Mouse (Mus musculus): ENCODE data around the gene Smarca2.
"Not testable (repeated sequence)": the region's sequence is repeated elsewhere in the genome, so short reads cannot be mapped to it uniquely, and the experiment has no call there.

Gene Smarca2

DNA sequence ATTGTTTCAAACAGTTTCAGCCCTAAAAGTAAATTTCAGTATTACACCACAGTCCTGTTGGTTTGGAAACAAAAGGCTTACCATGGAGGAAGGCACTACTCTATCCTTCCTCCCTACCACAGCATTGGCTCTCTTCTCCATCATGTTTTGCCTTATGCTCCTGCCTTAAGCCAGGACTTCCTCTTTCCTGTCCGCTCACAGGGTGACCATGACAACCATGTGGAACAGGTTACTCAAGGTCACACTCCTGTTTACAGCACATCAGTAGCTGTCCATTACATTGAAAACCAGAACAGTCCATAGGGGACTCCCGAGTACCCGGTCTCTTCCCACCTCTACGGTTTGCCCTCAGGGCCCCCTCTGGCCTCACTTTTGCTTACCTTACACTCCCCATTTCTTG is 92.3 kb downstream of the Smarca2 start:
- no peak for DNase-seq (ENCODE audit: low read depth)

DNA sequence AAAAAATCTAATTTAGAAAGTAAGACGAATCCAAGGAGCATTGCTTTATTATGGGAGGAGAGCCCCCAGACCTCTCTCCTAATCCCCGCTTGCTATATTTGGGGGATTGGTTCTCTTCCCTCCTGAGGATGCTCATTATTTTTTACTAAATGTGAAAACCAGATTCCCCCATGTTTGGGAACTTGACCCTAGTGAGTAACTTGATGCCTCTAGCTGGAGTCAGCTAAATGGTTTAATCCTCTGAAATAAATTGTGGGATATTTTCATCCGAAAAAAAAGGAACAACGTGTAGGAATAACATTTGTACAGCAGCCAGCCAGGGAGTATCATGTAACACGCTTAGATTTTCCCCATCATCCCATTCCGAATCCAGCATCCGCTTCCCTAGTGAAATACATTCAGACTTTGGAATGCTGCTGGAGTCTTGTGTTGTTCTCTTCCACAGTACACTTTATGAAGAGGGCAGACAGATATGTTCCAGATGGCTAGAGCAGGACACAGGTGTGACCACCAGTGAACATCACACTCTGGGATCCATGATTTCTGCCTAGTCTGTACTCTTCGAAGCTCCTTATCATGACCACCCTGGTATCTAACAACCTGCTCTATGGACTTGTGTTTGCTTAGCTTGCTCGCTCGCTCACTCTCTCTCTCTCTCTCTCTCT is 99.8 kb downstream of the Smarca2 start:
- no peak for DNase-seq (ENCODE audit: low read depth)

DNA sequence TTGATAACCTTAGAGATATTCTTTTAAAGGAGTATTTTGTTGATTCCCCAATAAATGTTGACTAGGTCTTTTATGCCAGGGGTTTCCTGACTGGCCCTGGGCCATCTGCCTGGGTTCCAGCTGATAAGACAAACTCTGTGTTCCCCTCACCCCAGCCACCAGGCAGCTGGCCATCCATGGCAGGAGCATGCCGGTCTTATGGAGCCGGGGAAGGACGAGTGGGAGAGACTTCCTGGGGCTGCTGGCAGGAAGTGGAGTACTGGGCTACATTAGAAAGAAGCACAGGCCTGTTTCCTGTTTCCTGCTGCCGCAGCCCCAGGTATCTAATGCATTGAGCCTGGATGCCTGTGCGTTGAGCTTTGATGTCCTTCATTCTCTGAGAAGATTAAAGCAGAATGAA is 102.1 kb downstream of the Smarca2 start:
- DNase-seq (ENCODE audit: low read depth): no peak

DNA sequence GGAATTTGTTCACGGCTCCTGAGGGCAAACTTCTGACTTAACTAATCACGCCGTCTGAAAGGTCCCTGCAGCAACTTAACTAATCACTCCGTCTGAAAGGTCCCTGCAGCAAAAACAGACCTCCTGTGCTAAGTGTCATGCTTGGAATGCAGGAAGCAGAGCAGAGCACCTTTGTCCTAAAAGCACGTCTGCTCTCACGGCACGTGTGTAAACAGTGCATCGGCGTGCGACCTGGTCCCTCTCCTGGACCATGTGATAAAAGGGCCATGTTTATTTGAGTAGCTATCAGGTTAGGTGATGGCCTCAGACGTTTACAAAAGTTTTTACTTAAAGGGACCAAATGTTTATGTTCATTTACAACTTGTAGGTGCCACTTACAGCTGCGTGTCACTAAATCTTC is 104.2 kb downstream of the Smarca2 start:
- no peak for DNase-seq (ENCODE audit: low read depth)

DNA sequence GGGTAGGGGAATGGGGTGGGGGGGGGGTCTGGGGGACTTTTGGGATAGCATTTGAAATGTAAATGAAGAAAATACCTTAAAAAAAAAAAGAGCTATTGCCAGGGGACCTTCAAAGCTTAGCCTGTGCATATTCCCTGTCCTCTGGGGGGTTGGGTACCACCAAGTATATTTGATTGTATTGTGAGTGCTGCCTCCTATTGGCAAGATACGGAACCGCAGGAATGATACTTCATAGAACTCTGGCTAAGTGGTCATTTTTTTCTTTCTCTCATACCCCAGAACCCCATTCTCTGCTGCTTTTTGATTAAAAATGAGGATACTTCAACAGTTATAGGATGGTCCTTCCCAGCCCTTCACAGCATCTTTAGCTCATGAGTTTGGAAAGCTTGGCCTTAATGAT is 106.4 kb downstream of the Smarca2 start:
- no peak for DNase-seq (ENCODE audit: low read depth)

DNA sequence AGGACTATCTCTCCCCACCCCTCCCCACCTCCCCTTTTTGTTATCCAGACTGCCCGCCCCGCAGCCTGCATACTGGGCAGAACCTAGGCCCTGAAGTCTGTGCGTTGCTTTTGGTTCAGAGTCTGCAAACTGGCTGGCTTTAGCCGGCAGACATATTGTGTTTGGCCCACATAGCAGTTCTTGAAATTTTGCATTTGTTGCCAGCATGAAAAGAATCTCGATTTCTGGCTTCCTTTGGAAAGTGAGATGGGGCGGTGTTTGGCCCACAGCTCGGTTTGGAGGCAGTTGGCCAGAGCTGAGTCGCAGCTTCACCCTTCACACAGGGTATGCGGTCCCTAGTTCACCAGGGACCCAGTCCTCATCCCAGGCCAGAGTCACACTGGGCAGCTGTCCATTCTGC is 111.4 kb downstream of the Smarca2 start:
- DNase-seq (ENCODE audit: low read depth): peak; percentile 49

DNA sequence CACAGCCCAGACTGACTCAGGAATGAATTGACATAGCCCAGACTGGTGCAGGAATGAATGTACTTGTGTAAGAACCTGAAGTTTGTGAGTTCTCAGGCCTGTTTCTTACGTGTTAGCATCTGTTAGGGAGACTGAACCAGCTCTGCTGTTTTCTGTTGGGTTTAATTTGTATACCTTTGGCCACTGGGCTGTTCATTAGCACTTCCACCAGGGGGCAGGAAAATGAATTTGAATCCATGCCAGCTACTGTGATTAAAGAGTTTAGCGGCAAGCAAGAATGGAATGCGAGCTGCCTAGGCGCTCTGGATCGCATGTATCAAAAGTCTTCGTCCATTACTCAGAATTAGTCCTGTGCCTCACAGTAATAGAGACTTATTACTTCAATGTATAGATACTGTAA is 113.4 kb downstream of the Smarca2 start:
- DNase-seq (ENCODE audit: low read depth): peak; percentile 14

DNA sequence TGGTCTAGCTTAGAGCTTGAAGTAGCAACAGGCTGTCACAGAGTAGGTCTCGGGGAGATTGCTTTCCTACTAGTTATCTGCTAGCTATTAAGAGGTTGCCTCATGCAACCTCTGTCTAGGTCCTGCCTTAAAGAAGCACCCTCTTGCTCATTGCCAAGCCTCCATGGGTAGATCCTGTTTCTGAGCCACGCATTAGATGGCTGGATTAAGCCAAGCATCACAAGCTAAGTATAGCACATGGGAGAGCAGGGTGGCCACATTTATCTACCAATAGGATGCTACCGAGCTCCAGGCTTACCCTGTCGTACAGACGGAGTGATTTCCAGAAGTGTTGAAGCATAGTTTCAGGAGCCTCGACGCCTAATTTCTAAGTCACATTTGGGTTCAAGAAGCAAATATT is 114.3 kb downstream of the Smarca2 start:
- no peak for DNase-seq (ENCODE audit: low read depth)

DNA sequence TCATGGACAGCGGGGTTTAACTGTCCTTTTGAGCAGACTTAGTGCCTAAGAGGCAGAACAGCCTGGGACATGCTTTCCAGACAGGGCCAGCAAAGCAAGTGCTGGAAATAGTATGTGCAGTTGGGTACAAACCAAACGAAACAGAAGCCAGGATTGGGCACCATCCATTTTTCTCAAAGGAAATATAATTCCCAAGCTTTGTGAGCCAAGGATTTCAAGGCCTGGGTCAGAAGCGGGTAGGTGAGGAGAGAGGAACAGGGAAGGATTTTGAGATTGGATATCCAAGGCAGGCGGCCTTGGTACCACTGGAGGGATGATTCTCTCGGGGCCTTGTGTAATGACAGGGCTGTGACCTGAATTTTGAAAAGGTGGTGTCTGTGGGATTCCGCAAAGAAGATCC is 116.9 kb downstream of the Smarca2 start:
- no peak for DNase-seq (ENCODE audit: low read depth)

DNA sequence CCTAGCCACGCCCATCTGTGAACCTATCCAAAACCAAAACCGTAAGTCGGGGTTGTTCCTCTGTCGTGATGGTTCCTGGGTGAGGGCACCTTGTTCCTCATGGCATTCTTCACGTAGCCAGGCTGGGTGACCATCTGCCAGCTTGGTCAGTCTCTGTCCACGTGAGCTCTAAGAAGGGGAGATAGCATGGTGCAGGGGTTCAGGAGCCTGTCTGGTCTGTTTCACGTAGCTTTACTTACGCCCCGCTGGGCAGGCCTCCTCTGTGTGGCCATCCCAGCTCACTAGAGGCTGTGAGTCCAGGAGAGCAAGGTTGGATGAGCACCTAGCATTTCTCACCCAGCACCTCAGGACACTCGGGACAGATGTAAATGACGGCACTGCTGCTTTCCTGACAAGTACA is 119.0 kb downstream of the Smarca2 start:
- no peak for DNase-seq (ENCODE audit: low read depth)

DNA sequence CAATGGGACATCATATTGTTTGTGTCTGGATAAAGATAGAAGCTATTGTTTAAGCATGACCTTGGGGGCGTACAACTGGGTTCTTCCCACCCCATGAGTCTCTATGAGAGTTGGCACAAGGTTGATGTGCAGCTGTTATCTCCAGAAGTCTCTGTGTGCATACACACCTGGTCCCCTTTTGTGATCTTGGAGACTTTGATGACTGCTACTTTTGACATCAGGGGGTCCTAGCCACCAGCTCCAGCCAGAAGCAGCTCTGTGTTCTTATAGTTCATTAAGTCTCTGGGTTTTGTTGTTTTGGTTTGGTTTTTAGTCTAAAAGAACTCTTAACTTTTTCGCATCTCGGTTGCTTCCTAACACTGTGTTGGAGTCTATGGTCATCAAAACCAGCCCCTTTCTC is 119.8 kb downstream of the Smarca2 start:
- DNase-seq (ENCODE audit: low read depth): no peak

DNA sequence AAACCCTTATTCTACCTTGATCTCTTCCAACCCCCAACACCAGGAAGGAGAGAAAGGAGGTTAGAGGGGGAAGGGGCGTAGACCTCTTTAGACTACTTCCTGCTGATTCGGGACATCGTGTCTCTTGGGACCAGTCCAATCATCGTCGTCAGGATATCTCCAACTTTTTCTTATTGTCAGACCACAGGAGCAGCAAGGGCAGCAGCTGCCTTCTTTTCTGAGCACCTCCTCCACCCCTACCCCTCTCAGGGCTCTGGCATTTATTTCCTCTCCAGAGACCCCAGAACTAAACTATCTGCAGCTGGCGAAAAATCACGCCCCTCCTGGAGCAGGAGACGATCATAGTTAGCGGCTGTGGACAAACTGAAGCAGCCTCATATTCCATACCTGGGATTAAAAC is 122.9 kb downstream of the Smarca2 start:
- DNase-seq (ENCODE audit: low read depth): no peak

DNA sequence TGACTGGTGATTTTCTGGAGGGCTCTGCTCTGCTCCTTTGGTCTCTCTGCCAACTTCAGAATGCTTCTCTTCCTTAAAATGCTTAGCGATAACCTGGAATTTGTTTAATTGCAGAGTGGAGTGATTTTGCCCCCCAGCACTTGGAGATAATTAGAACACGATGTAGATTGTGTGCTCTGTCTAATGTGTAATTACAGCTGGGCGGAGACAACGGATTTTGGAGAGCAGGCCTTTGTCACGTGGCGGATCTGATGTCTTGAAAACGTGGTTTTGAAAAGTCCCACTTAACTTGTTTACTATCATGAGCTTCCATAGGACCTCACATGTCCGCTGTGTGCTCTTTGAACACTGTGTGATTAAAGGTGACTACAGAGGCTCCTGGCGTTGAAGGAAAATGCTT is 125.6 kb downstream of the Smarca2 start:
- no peak for DNase-seq (ENCODE audit: low read depth)

DNA sequence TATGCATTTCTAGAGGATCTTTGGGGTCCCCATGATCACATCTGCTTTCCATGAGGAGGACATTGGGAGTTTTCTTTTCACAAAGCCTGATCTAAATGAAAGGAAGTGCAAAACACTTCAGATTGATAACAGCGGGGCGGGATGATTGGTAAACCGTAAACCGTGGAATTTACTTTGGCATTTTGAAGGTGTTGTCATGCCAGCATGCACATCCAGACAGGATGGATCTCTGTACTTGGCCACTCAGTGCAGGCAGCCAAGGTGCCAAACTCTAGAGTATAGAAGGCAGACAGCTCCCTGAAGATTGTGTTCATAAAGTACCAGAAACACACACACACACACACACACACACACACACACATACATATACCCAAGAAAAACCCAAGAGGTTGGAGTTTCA is 126.3 kb downstream of the Smarca2 start:
- DNase-seq (ENCODE audit: low read depth): no peak

DNA sequence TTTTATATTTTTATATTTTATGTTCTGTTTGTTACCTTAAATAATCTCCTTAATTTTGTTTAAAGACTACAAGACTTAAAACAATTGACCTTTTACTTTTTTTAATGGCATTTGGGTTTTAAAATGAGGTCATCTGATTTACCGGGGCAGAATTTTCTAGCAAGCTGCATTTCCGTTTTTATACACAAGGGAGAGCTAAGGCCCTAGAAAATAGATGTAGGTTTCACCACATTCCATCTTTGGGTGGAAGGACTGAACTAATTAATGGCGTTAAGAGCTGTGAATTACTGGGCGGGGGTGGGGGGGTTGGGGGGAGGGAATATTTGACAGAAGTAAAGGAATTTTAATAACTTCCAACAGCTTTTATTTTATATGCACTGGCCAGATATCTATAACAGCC is 127.0 kb downstream of the Smarca2 start:
- no peak for DNase-seq (ENCODE audit: low read depth)

DNA sequence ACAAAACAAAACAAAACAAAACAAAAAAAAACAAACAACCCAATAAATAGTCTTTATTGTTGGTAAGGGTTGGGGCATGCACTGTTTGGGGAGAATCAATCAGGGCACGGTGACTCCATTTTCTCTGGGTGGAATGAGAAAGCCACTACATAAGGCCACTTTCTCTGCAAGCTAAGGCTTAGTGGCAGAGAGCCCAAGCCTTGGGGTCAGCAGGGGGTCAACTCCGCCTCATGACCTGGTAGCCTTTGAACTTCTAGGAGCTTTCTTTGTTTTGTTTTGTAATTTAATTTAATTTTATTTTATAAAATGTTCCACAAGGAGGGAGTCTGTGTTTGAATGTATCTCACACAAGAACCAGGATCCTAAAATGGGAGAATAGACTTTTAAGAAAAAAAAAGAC is 128.2 kb downstream of the Smarca2 start:
- no peak for DNase-seq (ENCODE audit: low read depth)

DNA sequence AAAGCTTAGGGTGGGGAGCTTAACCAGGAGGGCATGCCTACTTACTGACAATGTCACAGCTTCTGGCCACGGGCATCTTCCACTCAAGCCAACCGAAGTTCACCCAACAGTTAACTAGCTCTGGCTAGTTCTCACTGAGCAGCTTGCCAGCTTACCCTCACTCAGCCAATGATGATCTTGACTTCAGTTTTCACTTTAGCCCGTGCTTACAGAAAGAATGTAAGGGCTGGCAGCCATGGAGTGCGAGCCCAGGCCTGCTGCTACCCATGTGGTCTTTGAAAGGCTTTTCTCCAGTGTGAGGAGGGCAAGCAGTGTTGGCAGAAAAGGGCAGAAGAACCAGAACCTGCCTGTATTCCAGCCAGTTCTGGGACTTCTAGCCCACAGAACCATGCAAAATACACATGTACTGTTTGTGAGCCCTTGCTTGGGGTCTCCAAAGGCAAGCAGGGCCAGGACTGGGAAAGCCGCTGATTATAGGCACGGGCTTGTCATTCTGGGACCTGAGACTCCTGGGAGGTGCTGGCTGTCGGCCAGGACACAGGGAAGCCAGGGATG is 128.8 kb downstream of the Smarca2 start:
- peak; percentile 49 for DNase-seq (ENCODE audit: low read depth)

DNA sequence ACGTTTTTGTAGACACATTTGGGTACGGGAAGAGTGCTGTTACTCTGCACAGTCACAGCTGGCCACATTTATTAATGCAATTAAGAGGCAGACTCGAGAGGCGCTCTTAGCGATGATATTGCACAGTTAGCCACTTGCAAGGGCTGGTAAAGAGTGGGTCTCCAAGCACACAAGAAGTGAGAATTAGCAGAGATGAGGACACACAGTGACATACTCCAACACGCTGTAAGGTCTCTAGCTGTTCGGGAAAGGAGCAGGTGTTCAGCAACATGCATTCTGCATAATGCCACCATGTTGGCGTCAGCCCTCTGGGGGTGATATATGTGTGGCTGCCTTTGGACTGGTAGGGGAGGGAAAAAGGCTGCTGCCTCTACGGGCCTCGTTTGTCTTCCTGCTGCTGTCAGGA is 129.9 kb downstream of the Smarca2 start:
- no peak for DNase-seq (ENCODE audit: low read depth)

DNA sequence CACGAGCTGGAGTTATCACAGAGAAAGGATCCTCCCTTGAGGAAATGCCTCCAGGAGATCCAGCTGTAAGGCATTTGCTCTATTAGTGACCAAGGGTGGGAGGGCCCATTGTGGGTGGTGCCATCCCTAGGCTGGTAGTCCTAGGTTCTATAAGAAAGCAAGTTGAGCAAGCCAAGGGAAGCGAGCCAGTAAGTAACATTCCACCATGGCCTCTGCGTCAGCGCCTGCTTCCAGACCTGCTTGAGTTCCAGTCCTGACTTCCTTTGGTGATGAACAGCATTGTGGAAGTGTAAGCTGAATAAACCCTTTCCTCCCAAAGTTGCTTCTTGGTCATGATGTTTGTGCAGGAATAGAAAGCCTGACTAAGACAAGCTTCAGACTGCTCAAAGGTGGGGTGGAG is 140.2 kb downstream of the Smarca2 start:
- DNase-seq (ENCODE audit: low read depth): not testable (repeated sequence)

DNA sequence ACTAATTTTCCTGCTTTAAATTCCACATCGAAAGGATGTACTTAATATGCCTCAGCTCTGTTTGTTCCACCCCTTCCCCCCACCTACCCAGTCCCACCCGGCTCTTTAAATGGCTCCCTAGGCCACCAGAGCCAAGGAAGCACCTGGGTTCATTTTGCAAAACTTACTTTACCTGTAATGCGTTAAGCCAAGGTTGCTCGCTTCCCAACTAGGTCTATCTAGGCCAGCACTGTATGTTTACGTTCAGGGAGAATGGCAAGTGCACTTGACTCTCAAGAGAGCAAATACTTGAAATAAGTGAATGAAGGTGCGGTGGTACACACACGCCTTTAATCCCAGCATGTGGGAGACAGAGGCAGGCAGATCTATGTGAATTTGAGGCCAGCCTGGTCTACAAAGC is 140.7 kb downstream of the Smarca2 start:
- no peak for DNase-seq (ENCODE audit: low read depth)

DNA sequence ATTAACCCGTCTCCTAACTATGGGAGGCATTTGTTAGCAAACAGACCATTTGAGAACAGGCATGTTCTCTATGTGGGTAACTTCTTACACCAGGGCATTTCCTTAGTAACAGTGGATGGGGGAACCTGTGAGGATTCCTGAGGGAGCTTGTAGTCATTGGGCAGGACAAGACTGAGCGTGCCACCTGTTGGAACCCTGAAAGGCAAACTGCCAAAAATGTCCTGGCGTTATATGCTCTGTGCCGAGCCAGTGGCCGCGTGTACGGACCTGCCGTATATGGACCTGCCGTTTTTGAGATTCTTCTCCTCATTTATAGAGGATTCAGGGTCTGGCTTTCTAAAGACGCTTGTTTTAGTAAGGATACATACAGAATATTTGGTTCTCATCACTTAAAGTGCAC is 141.4 kb downstream of the Smarca2 start:
- DNase-seq (ENCODE audit: low read depth): no peak

DNA sequence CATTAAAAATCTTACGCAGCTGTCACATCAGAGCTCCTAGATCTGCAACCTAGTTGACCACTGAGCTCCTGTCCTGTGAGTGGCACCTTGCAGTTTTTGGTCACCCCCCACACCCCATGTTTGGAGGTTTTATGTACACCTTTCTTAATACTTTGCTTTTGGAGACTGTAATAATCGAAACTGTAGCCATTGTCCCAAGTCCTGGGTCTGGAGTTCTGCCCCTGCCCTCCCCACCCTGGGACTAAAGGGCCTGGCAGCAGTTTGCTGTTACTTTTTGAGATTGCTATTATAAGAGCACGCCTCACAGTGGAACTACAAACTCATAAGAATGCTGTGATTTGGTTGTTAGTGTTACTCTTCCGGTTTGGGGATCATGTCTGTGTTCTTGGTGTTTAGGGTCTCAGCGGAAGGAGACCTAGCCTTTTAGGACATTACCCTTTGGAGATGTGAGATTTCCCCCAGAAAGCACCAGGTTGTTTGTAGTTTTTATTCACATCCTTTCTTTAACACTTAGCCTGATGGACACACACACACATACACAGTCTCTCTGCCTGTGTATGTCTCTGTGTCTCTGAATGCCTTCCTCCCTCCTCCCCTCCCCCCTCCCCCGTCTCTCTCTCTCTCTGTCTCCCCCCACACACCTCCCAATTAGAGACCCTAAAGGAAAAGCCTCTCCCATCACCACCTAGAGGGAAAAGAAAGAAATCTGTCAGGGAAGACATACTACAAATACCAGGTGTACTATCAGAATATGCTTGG is 142.0 kb downstream of the Smarca2 start:
- DNase-seq (ENCODE audit: low read depth): no peak

Measured in fibroblast of lung, adult 2 months (primary cell).